Mouse (Mus musculus): ENCODE data around the gene Prmt8.

DNA sequence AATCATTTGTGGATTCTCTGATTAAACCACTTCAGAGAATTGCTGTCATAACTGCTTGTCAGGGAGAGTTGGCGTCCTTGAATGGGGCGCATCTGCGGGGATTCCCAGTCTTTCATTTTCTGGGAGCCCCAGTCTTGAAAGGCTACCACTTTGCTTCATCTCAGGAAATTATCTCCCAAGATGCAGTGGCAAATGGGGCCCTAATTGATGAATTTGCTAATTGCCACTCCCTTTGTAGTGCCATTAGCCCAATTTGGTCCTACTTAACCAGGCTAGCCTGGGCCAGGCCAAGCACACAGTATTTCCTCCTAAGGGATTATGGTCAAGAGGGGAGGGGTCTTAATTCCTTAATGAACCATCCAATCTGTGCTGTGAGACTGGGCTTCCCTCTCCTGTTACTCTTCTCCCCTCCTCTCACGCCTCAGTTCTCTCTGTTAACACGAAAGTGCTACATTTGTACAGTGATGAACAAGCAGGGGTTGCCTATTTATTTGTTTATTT is 11.6 kb downstream of the Prmt8 start:
- TF ChIP-seq POLR2A (IDR thresholded peaks at IDR 0.05; ENCODE audit: borderline replicate concordance, extremely low read depth, low read depth, low read length) (no peak), CTCF (IDR thresholded peaks at IDR 0.05; ENCODE audit: insufficient read depth, low read length) (no peak)

All from lung, adult 2 months (tissue).